Mouse (Mus musculus) heart, adult 2 months (tissue): ENCODE results near the gene Ints7. TPM values are rescaled to one million over a fixed set of nuclear protein-coding genes. Genes with fewer than 3 reads are reported as not detected.

Experiments used
- DNase-seq, 2 experiments: peaks; one replicate each; pipeline ENCODE4 v3.0.0; 2021
- H3K27ac ChIP-seq: fragments of 200-600 bp; 2 replicates; pipeline ENCODE4 v1.8.1; 2022
- H3K27me3 ChIP-seq: fragments of 200-500 bp; 2 replicates; pipeline ENCODE4 v1.6.1; 2012; ENCODE audit warnings: mild to moderate bottlenecking, low read length, inconsistent platforms, mixed read lengths; ENCODE audit not compliant: control insufficient read depth, insufficient read depth
- H3K36me3 ChIP-seq: fragments of 200-500 bp; 2 replicates; pipeline ENCODE4 v1.6.1; 2012; ENCODE audit warnings: low read length, inconsistent platforms; ENCODE audit not compliant: control insufficient read depth, insufficient read depth
- H3K4me1 ChIP-seq: fragments of 200-500 bp; 2 replicates; pipeline ENCODE4 v1.6.1; 2011; ENCODE audit warnings: low read length; ENCODE audit not compliant: control insufficient read depth, insufficient read depth
- H3K4me3 ChIP-seq: fragments of 200-600 bp; 2 replicates; pipeline ENCODE4 v1.8.1; 2022
- H3K79me2 ChIP-seq: fragments of 200-500 bp; replicated peaks from 2 replicates; pipeline ENCODE4 v1.6.1; 2012; ENCODE audit warnings: mild to moderate bottlenecking, inconsistent platforms, low read length, moderate library complexity, mixed read lengths; ENCODE audit not compliant: control insufficient read depth, insufficient read depth
- H3K9ac ChIP-seq: fragments of 200-500 bp; 2 replicates; pipeline ENCODE4 v1.6.1; 2012; ENCODE audit warnings: low read depth, mild to moderate bottlenecking, control low read depth, inconsistent platforms, low read length, mixed read lengths
- CTCF ChIP-seq: fragments of 200-600 bp; IDR thresholded peaks from 2 replicates; pipeline ENCODE4 v1.8.1; 2022; ENCODE audit warnings: antibody characterized with exemption, mild to moderate bottlenecking, moderate library complexity
- EP300 ChIP-seq: fragments of 200-500 bp; IDR thresholded peaks from 2 replicates; pipeline ENCODE4 v1.6.1; 2011; ENCODE audit warnings: low read depth, low read length, control low read depth; ENCODE audit not compliant: insufficient read depth
- POLR2A ChIP-seq: fragments of 200-500 bp; IDR thresholded peaks from 2 replicates; pipeline ENCODE4 v1.6.1; 2011; ENCODE audit warnings: mild to moderate bottlenecking, low read depth, low read length, control low read depth; ENCODE audit not compliant: insufficient read depth
- WGBS: fragments of 180-500 bp; shearing (Covaris S2); methylation state at CpG from one replicate; pipeline ENCODE4 v1.1.7; 2018; 5-methylcytosine and 5-hydroxymethylcytosine counted together
- intact Hi-C: fragments of 180-260 bp; cut with DNase I; formaldehyde crosslinking; loops from one replicate; pipeline ENCODE4 v1.15.1; 2025
- polyA plus RNA-seq: library from polyadenylated mRNA; depleted of rRNA; stranded (reverse); fragments of >200 nt; gene quantifications from 2 replicates; pipeline ENCODE4 v1.2.3, GENCODE M21; 2012
- total RNA-seq, 2 experiments: library from RNA; stranded (reverse); gene quantifications; 2 replicates each; pipeline ENCODE4 v1.2.3; 2021

The Ints7 gene
- total and polyA plus RNA-seq, 3 experiments = 9.5 to 16.3 (median 11.2) TPM

GRCm38 (mm10) chr1:191639200-191639807 is 63.9 kb downstream of the Ints7 start:
- Histone ChIP-seq H3K4me3 (no peak overlapping the region), H3K9ac (no peak overlapping the region), H3K27ac (no peak overlapping the region), H3K36me3 (no peaks in the 10 kb centered on the region), H3K79me2 (no peaks in the 10 kb centered on the region), H3K27me3 (no peaks in the 10 kb centered on the region), H3K4me1 (peaks cover 4% of the 10 kb centered on the region; the same call in 1 of the 2 replicates)
- WGBS = 69% methylated on average over 3 of the region's 3 CpGs
- TF ChIP-seq EP300 = no peak
- no peak for TF ChIP-seq CTCF
- no peak for TF ChIP-seq POLR2A
- DNase-seq = no peak
- intact Hi-C loops = no loop called here

- Histone ChIP-seq H3K79me2 (no peaks in the 10 kb centered on the region), H3K36me3 (no peaks in the 10 kb centered on the region), H3K9ac (no peak overlapping the region), H3K4me1 (peaks cover 4% of the 10 kb centered on the region; the same call in 1 of the 2 replicates), H3K4me3 (no peak overlapping the region), H3K27ac (no peak overlapping the region), H3K27me3 (no peaks in the 10 kb centered on the region)
- intact Hi-C loops = no loop called here
- no peak for TF ChIP-seq POLR2A
- TF ChIP-seq CTCF = no peak
- TF ChIP-seq EP300 = no peak
- DNase-seq = no peak
- 74% methylated on average over 2 of the region's 2 CpGs for WGBS
Observed at GRCm38 (mm10) chr1:191640146-191640545, 64.7 kb downstream of the Ints7 start.

DNA sequence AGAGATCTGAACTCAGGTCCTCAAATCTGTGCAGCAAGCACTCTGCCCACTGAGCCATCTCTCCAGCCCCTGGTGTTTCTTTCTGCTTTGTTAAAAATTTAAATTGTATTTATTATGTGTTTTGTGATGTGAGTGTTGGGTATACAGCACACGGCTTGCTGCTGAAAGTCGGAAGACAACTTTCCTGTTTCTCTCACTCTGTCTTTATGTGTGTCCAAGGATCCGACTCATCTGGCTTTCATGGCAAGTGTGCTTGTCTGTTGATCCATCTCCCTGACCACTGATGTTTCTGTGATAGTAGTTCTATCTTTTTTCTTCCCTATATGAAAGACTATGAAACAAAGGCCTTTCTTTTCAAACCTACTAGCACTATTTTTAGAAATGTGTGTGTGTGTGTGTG is 65.4 kb downstream of the Ints7 start:
- WGBS = 90% methylated on average over 3 of the region's 3 CpGs
- H3K27ac ChIP-seq = no peak overlapping the region
- H3K79me2 ChIP-seq = no peaks in the 10 kb centered on the region
- DNase-seq = no peak
- H3K4me1 ChIP-seq = peaks cover 4% of the 10 kb centered on the region; the same call in 1 of the 2 replicates
- no peaks in the 10 kb centered on the region for H3K27me3 ChIP-seq
- TF ChIP-seq POLR2A (no peak), CTCF (no peak), EP300 (no peak)
- intact Hi-C loops = no loop called here
- H3K9ac ChIP-seq = no peak overlapping the region
- H3K36me3 ChIP-seq = no peaks in the 10 kb centered on the region
- no peak overlapping the region for H3K4me3 ChIP-seq

- intact Hi-C loops = no loop called here
- H3K27me3 ChIP-seq = no peaks in the 10 kb centered on the region
- peaks cover 4% of the 10 kb centered on the region; the same call in 1 of the 2 replicates for H3K4me1 ChIP-seq
- H3K27ac ChIP-seq = no peak overlapping the region; the same call in 1 of the 2 replicates
- no peak overlapping the region for H3K4me3 ChIP-seq
- peak; percentile 32 to 44 for DNase-seq
- 8% methylated on average over 2 of the region's 2 CpGs for WGBS
- no peak overlapping the region for H3K9ac ChIP-seq
- 0 out of 2 replicates have a peak, but pooled peaks have one; percentile 33 for TF ChIP-seq EP300
- no peak for TF ChIP-seq POLR2A
- TF ChIP-seq CTCF = no peak
- H3K79me2 ChIP-seq = no peaks in the 10 kb centered on the region
- no peaks in the 10 kb centered on the region for H3K36me3 ChIP-seq
Observed at GRCm38 (mm10) chr1:191641438-191641837, 66.0 kb downstream of the Ints7 start.

GRCm38 (mm10) chr1:191642903-191643302 is 67.5 kb downstream of the Ints7 start:
- no peak for TF ChIP-seq CTCF
- no peak for TF ChIP-seq EP300
- TF ChIP-seq POLR2A = no peak
- Histone ChIP-seq H3K4me3 (no peak overlapping the region), H3K79me2 (no peaks in the 10 kb centered on the region), H3K4me1 (peaks cover 4% of the 10 kb centered on the region; the same call in 1 of the 2 replicates), H3K36me3 (no peaks in the 10 kb centered on the region), H3K27ac (no peak overlapping the region), H3K9ac (no peak overlapping the region), H3K27me3 (no peaks in the 10 kb centered on the region)
- intact Hi-C loops = no loop called here
- no peak for DNase-seq
- WGBS = 63% methylated on average over 4 of the region's 4 CpGs

- 56% methylated on average over 8 of the region's 8 CpGs for WGBS
- TF ChIP-seq EP300 (no peak), POLR2A (no peak), CTCF (no peak)
- Histone ChIP-seq H3K4me3 (no peak overlapping the region), H3K9ac (no peak overlapping the region), H3K79me2 (no peaks in the 10 kb centered on the region), H3K27ac (no peak overlapping the region), H3K27me3 (no peaks in the 10 kb centered on the region), H3K4me1 (peaks cover 4% of the 10 kb centered on the region; the same call in 1 of the 2 replicates), H3K36me3 (no peaks in the 10 kb centered on the region)
- DNase-seq = no peak
- intact Hi-C loops = no loop called here
Observed at GRCm38 (mm10) chr1:191645921-191646320, 70.5 kb downstream of the Ints7 start.
